Mouse (Mus musculus): ENCODE data around the gene Abi2.
"Not testable (repeated sequence)": the region's sequence is repeated elsewhere in the genome, so short reads cannot be mapped to it uniquely, and the experiment has no call there.

Gene Abi2

GRCm38 (mm10) chr1:60409168-60409828 is at the start of gene Abi2:
Gene Abi2, plus strand, starts transcription at chr1:60409619.
- DNase-seq (ENCODE audit: inconsistent ontology term), result peak; percentile 97

GRCm38 (mm10) chr1:60361626-60362025 is 47.8 kb upstream of the Abi2 start:
- no peak for DNase-seq (ENCODE audit: inconsistent ontology term)

GRCm38 (mm10) chr1:60376556-60376955 is 32.9 kb upstream of the Abi2 start:
- DNase-seq (ENCODE audit: inconsistent ontology term), result no peak

- DNase-seq (ENCODE audit: inconsistent ontology term), result no peak
These were observed 27.5 kb upstream of the Abi2 start for GRCm38 (mm10) chr1:60381910-60382309.

- DNase-seq (ENCODE audit: inconsistent ontology term), result peak; percentile 2
These were observed 4.6 kb upstream of the Abi2 start for GRCm38 (mm10) chr1:60404848-60405247.

- peak; percentile 10 for DNase-seq (ENCODE audit: inconsistent ontology term)
These were observed 785 bp upstream of the Abi2 start for GRCm38 (mm10) chr1:60408501-60409167.

GRCm38 (mm10) chr1:60409928-60410817 is 754 bp downstream of the Abi2 start:
- DNase-seq (ENCODE audit: inconsistent ontology term), result peak; percentile 57

- DNase-seq (ENCODE audit: inconsistent ontology term), result peak; percentile 26
These were observed 7.3 kb downstream of the Abi2 start for GRCm38 (mm10) chr1:60416724-60417123.

- no peak for DNase-seq (ENCODE audit: inconsistent ontology term)
These were observed 14.5 kb downstream of the Abi2 start for GRCm38 (mm10) chr1:60423882-60424281.

GRCm38 (mm10) chr1:60428341-60428740 is 18.9 kb downstream of the Abi2 start:
- peak; percentile 14 for DNase-seq (ENCODE audit: inconsistent ontology term)

- DNase-seq (ENCODE audit: inconsistent ontology term), result no peak
These were observed 19.5 kb downstream of the Abi2 start for GRCm38 (mm10) chr1:60428932-60429331.

- DNase-seq (ENCODE audit: inconsistent ontology term), result no peak
These were observed 22.1 kb downstream of the Abi2 start for GRCm38 (mm10) chr1:60431531-60431930.

- no peak for DNase-seq (ENCODE audit: inconsistent ontology term)
These were observed 23.1 kb downstream of the Abi2 start for GRCm38 (mm10) chr1:60432497-60432896.

- not testable (repeated sequence) for DNase-seq (ENCODE audit: inconsistent ontology term)
These were observed 32.0 kb downstream of the Abi2 start for GRCm38 (mm10) chr1:60441438-60441837.

GRCm38 (mm10) chr1:60447067-60447466 is 37.6 kb downstream of the Abi2 start:
- no peak for DNase-seq (ENCODE audit: inconsistent ontology term)

GRCm38 (mm10) chr1:60449896-60450295 is 40.5 kb downstream of the Abi2 start:
- no peak for DNase-seq (ENCODE audit: inconsistent ontology term)

GRCm38 (mm10) chr1:60460623-60461022 is 51.2 kb downstream of the Abi2 start:
- no peak for DNase-seq (ENCODE audit: inconsistent ontology term)

- DNase-seq (ENCODE audit: inconsistent ontology term), result no peak
These were observed 60.1 kb downstream of the Abi2 start for GRCm38 (mm10) chr1:60469491-60469890.

GRCm38 (mm10) chr1:60470541-60470940 is 61.1 kb downstream of the Abi2 start:
- DNase-seq (ENCODE audit: inconsistent ontology term), result no peak

- no peak for DNase-seq (ENCODE audit: inconsistent ontology term)
These were observed 72.1 kb downstream of the Abi2 start for GRCm38 (mm10) chr1:60481561-60481960.

GRCm38 (mm10) chr1:60482881-60483280 is 73.5 kb downstream of the Abi2 start:
- no peak for DNase-seq (ENCODE audit: inconsistent ontology term)

- DNase-seq (ENCODE audit: inconsistent ontology term), result no peak
These were observed 76.2 kb downstream of the Abi2 start for GRCm38 (mm10) chr1:60485649-60486048.
